26 mouse cellular contexts compared by ENCODE assay signal in the genomic region with DNA sequence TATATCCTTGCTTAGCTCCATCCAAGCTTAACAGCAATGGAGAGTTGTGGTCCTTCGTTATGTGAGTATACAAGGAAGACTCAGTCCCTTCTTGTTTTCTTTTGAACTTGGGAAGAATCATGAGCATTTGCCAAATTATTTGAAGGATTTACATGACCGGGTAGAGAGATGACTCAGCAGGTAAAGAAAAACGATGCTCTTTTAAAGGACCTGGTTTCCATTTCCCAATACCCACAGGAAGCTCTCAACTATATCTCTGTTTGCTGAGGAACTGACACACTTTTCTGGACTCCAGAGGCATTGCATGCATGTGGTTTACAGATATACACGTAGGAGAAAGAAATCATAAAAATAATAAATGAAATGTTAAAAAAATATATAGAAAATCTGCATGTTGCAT.
"Had no signal": no experiment of that assay in that cellular context is flagged by ENCODE, and none has a peak within 500 bp of the region (broad histone marks: within the 10 kb centered on the region; RNA-seq: fewer than 3 reads in every experiment).

No protein-coding gene starts in this region.

- H3K9me3 ChIP-seq: heart, embryonic 10.5 days; heart, embryonic 12.5 days; hindbrain, embryonic 10.5 days; hindbrain, embryonic 12.5 days; intestine, embryonic 15.5 days; limb, embryonic 10.5 days; limb, embryonic 12.5 days; liver, embryonic 13.5 days had no signal

- H3K4me3 ChIP-seq: gastrocnemius, adult 2 months; heart, embryonic 10.5 days; heart, embryonic 12.5 days; hindbrain, embryonic 10.5 days; hindbrain, embryonic 12.5 days; intestine, embryonic 15.5 days; layer of hippocampus, adult 2 months; left cerebral cortex, adult 2 months; limb, embryonic 10.5 days; limb, embryonic 12.5 days; liver, embryonic 13.5 days had no signal

- H3K4me1 ChIP-seq: heart, embryonic 10.5 days; heart, embryonic 12.5 days; hindbrain, embryonic 10.5 days; hindbrain, embryonic 12.5 days; intestine, embryonic 15.5 days; limb, embryonic 10.5 days; limb, embryonic 12.5 days; liver, embryonic 13.5 days had no signal

- H3K27ac ChIP-seq: gastrocnemius, adult 2 months; heart, embryonic 10.5 days; hindbrain, embryonic 10.5 days; hindbrain, embryonic 12.5 days; hindbrain, embryonic 14.5 days; intestine, embryonic 15.5 days; layer of hippocampus, adult 2 months; left cerebral cortex, adult 2 months; limb, embryonic 10.5 days; limb, embryonic 12.5 days; liver, embryonic 13.5 days had no signal

- DNase-seq: gastrocnemius, adult 2 months; gastrocnemius, postnatal 10 days; gastrocnemius, postnatal 25 days; heart, adult 18-20 months; heart, postnatal 10 days; heart, postnatal 4 days; kidney, adult 18-20 months; kidney, adult 8-10 months; kidney, postnatal 10 days; kidney, postnatal 25 days; kidney, postnatal 4 days; liver; liver, embryonic 13.5 days had no signal

- ATAC-seq: hindbrain, embryonic 16.5 days; inflammation-experienced regulatory T-cells, adult 6 months; intestine, embryonic 15.5 days; intestine, postnatal 0 days had no signal

- H3K36me3 ChIP-seq: heart, embryonic 10.5 days; heart, embryonic 12.5 days; hindbrain, embryonic 10.5 days; hindbrain, embryonic 12.5 days; intestine, embryonic 15.5 days; limb, embryonic 10.5 days; limb, embryonic 12.5 days; liver, embryonic 13.5 days had no signal

- H3K27me3 ChIP-seq: heart, embryonic 12.5 days; hindbrain, embryonic 12.5 days; intestine, embryonic 15.5 days; limb, embryonic 12.5 days; liver, embryonic 13.5 days had no signal
